Mouse (Mus musculus) induced T-regulatory cell, adult 2 months (primary cell): ENCODE results near the gene Tgfbrap1.
"Not testable (repeated sequence)": the region's sequence is repeated elsewhere in the genome, so short reads cannot be mapped to it uniquely, and the experiment has no call there.

Experiments
- DNase-seq: peaks from one replicate; pipeline ENCODE4 v3.0.0-alpha.2; 2012; ENCODE audit warnings: low read depth

Tgfbrap1 gene

DNA sequence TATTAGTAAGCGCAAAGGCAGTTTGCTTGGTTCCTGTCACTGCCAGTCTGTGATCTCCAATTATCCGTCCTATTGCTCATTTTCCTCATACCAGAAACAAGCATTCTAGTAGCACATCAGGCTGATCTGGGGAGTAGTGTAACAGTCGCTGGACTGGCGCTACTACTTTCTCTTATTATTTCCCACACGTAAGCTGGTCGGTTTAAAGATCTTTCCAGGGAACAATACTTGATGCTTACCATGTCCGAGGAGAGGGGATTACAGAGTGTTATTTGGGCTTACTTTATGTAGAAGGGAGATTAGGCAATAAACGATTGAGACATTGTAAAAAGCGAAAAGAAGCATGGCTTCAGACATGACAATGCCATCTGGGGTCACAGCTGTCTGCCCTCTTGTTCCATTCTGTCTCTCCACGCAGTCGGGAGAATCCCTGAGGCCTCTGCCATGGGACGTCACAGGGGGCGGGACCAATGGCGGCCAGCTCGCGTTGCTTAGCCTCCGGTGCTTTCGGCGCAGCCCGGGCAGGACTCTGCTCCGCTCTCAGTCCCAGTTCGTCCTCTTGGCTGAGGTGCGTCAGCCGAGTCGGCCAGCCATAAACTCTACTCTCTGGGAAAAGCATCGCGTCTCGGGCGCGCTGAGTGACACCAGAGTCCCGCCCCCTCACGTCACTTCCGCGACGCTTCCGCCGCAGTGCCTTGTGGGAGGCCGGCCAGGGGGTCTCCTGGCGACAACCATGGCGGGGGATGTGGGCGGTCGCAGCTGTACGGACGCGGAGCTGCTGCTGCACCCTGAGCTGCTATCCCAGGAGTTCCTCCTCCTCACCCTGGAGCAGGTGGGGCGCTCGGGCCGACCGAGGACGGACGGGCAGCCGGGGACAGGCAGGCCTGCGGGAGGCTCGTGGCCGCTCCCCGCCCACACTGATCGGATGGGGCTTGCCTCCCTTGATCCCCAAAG, at the start of gene Tgfbrap1, which contains the start of gene AI597479:
TSS of gene Tgfbrap1 (minus strand) at position 607 of the 954 bp plus-strand sequence.
TSS of gene AI597479 (plus strand) at position 680 of the 954 bp plus-strand sequence.
- peak; percentile 97 for DNase-seq

DNA sequence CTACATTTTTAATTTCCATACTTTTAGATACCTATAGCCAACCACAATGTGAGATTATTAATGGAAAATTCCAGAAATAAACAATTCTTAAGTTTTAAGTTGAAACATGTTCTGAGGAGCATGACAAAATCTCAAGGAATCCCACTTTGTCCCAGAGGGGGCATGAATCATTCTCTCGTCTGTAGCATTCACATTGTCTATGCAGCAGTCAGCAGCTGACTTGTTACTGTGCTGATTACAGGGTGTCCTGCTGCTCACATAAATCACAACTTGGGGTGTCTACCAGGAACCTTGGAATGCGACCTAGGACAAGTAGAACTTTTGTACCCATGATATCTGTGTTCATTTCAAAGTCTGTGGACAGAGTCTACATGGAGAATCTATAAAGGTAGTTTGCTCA, 49.0 kb upstream of the Tgfbrap1 start:
- no peak for DNase-seq

DNA sequence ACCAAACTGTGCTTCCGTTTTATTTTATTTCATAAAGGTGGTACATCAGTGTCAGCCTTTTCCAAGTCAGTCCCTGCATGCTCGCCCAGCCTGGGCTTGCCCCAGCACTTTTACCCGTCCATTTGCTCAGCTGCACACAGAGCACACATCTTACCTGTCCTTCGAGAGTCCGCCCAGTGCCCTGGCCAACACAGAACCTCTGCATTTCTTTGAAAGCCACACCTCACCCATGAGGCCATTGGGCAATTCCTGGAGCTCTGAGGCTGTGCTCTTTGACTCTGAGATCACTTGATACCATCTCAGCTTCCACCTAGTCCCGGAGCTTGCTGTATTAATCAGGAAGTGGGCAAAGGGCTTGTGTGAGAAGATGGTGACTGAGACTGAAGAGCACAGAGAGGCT, 47.0 kb upstream of the Tgfbrap1 start:
- no peak for DNase-seq

DNA sequence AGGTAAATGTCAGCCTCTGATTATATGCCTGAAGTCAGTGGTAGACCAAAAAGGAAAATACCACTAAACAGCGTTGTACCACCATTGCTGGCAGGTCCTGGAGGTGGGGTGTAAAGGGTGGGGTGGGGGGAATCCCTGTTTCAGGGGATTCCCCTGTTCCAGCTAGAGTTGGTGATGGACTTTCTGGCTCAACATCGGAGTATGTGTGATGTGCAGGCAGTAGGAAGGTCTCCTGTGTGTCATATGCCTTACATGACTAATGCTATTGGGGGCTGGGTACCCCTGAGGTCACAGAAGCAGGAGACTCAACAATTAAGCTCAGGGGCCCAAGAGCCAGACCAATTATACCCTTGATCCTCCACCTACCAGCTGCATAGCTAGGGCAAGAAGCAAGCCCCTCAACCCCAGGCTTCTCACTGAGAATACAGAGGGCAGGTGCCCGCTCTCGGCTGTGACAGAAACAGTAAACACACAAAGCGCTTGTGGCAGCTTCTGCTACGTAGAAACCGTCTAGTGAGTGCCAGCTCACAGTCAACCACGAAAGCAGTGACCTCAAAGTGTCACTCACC, 46.0 kb upstream of the Tgfbrap1 start:
- peak; percentile 40 for DNase-seq

DNA sequence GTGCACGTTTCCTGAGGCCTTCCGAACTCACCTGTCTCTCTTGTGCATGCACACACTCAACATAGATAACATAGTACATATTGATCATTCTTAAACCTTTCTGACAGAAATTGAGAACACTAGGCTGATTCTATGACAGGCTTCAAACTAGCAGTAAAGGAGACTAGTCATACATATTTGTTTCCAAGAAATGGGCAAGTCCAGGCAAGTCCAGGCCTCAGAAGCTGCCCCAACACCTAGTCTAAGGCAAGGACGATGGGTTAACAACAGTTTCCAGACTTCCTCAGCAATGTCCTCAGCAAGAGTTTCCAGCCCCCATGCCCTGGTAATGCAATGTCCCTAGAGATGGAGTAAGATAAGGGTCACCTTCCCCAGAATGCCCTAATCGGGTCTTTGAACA, 45.4 kb upstream of the Tgfbrap1 start:
- no peak for DNase-seq

DNA sequence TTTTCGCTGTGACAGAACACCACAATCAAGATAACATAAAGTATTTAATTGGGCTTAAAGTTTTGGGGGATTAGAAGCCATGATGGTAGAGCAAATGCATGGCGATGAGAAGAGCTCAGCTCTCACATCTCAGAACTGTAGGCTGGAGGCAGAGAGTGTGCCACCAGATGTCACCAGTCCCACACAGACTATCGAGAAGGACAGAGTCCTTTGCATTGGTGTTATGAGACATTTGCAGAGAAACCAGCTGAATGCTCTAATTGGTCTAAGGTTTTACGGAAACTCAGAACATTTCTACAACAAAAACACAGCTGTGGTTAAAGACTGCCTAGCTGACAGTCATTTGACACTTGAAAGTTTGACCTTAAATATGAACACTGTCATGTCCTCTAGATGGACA, 44.8 kb upstream of the Tgfbrap1 start:
- peak; percentile 40 for DNase-seq

DNA sequence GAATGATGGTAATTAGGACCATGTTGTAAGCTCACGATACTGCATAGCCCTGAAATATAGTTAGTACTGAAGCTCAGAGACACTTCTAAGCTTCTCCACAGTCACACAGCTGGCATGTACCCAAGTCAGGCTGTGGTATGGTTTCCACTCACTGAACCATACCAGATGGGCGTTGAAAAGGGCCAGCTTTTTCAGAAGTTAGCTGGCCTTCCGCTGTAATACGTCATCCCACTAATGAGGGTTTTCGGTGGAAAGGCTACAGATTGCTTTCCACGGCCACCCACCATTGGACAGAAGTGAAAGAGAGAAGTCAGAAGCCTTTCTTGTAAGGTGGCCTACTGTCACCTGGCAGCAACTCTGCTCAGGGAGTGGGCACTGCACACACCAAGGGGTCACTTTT, 44.4 kb upstream of the Tgfbrap1 start:
- no peak for DNase-seq

DNA sequence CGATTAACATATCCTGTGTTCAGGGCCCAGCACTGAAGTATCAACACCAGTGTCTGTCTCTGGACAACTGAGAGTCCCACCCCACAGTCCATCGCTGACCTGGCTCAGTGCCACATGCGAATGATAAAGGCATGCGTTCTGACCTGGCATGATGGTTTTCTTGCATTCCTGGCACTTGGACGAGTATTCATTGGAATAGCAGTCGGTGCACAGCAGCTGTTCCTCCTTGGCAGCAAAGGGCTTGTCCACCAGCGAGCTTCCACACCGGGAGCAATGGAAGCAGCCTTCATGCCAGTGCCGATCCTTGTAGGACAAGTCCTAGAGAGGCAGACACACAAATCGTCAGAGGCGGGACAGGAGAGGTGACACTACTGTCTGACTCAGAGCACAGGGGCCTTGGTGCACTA, 43.1 kb upstream of the Tgfbrap1 start:
- no peak for DNase-seq

DNA sequence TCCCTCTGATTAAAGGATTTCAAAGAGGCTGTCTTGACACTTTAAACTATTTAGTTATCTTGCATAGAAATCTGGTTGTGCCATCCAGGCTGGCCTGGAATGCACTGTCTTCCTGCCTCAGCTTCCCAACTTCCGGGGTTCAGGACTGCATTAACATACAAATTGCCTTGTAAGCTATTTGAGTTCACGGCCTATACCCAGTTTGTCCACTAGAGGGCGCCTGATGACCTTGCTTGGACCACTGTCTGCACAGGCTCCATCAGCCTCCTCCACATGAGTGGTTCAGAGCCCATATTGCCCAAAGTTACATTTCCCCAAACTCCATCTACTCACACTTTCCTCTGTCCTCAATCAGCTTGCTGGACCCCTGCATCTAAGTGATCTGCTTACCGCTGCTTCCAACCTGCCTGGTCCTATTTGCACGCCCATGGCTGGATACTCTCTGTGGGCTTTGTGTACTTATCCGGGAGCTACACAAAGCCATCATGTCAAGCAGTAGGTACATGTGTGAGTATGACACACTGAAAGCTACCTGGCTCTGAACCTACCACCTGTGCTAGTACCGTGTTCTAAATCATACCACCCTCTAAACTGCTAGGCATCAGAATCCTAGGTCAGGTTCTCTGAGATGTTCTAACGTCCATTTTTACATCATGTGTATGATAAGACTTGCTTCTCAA, 41.3 kb upstream of the Tgfbrap1 start:
- DNase-seq, result peak; percentile 92

DNA sequence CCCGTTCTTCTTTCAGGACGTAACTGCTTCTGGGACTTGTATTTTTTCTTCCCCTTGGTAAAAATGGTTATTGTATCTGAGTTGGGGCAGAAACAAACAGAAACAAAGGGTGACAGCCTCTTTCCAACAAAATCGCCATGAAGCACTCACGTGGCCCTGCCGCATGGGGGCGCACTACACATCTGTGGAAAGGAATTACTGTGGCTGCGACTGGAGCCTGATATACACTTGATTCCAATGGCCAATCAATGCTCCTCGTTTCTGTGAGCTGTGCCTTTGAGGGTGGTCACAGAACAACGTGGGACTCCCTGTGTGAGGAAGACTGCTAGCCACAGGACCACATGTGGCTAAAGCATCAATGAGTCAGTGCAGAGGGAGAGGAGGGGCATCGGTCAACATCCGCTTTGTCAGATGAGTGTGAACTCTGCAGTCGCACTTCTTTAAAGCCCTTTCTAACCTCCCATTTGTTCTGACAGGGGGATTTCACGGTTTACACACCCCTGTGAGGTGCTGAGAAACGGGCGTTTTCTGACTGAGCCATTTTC, 39.9 kb upstream of the Tgfbrap1 start:
- peak; percentile 24 for DNase-seq

DNA sequence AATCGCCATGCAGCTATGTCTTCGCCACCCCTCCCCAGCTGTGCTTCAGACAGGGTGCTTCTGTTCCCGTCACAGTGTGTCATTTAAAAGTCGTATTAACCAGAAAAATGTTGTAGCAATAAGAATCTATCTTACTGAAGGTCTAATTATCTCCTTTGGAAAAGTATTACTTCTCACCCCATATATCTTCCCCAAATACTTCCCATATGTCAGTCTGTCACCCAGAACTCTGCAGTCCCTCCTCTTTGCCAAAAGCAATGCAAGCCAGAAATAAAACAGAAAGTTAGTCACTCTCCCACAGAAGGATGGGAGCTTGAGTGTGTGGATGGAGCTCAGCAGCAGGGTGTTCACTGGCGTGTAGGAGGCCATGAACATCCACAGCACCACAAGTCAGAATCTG, 38.9 kb upstream of the Tgfbrap1 start:
- no peak for DNase-seq

DNA sequence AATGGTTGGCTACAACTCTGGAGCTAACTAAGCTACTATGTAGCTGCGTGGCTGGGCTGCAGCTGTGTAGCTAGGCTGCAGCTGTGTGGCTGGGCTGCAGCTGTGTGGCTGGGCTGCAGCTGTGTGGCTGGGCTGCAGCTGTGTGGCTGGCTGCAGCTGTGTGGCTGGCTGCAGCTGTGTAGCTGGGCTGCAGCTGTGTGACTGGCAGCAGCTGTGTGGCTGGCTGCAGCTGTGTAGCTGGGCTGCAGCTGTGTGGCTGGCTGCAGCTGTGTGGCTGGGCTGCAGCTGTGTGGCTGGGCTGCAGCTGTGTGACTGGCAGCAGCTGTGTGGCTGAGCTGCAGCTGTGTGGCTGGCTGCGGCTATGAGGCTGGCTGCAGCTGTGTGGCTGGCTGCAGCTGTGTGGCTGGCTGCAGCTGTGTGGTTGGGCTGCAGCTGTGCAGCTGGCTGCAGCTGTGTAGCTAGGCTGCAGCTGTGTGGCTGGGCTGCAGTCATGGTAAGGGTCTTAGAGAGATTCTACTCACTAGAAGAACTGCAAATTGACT, 38.1 kb upstream of the Tgfbrap1 start:
- DNase-seq, result not testable (repeated sequence)

DNA sequence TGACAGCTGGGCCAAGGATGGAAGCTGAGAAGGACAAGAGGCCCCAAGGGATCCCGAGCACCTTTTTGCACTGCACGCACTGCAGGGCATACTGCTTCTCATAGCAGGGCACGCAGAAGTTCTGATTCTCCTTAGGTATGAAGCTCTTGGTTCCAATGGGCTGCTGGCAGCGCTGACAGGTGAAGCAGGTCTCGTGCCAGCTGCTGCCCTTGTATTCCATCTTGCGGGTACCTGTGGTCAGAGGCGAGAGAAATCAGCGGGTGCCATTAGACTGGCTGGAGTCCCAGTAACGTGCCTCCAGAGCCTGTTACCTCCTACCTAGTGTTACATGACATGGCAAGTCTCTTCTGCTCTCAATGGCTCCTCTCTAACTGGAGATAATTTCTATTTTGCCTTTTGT, 33.2 kb upstream of the Tgfbrap1 start:
- no peak for DNase-seq

DNA sequence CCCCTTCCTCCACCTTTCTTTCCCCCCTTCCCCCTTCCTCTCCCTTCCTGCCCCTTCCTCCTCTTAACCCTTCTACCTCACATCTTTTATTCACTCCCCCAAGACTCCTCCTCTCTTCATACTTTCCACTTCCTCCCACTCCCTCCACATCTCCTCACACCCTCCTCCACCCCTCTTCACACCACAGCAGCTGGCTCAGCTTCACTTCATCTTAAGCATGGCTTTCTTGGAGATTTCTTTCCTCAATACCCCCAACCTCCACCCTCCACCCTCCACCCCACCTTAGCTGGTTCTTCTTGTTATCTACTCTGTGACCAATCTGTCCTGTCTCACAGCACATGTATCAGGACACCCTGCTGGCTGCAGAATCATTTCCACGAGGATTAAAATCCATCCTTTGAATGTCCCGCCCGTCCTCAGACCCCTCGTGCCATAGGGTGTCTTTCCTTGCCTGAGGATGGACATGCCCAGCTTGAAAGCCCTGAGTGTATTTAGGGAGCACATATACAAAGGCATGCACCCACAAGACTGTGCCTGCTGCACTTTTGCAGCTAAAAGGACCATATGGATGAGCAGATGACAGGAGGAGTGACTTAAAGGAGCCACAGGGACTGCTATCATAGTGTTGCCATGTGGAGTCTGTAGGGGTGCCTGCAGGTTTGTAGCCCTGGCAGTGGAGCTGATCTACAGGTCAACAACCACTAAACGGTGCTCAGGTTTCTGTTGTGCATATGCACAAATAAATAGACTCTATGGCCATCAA, 32.0 kb upstream of the Tgfbrap1 start:
- DNase-seq, result no peak

DNA sequence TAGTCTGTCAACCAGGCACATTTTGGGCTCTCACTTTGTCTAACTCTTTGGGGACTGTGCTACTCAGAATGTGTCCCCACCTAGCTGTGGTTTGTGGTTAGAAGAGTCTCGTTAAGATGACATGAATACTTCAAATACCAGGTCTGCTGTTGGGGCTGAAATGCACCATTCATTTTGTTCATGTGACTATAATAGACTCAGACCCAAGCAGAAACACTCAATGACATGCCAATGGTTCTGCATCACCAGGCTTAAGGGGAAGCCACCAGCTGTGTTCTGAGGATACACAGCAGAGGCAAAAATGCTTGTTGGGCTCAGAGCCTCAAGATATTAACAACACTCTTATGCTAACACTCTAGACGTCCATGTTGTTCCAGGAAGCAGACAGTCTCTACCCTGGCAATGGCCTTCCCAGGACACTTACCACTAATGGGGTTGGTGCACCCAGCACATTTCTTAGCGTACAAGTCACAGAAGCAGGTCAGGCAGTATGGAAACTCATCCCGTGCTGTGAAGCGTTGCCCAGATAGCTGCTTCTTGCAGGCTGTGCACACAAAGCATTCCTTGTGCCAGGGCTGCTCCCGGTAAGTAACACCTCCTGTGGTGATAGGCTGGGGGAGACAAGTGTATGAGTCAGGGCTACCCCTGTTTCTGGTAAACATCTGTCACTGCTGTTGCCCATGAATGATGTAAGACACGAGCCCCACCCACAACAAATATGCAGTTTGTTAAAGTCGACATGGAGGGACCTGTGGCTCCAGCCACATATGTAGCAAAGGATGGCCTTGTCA, 29.6 kb upstream of the Tgfbrap1 start:
- no peak for DNase-seq

DNA sequence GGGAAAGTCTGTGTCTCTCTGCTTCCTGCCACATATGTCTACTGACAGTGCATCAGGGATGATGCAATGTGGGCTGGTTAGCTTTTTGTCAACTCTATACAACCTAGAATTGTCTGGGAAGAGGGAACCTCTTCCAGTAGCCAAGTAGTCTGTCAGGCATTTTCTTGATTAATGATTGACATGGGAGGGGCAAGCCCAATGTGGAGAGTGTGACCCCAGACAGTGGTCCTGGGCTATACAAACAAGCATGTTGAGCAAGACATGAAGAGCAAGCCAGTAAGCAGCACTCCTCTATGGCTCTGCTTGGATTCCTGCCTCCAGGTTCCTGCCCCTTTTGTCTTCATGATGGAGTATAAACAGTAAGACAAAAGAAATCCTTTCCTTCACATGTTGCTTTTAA, 28.8 kb upstream of the Tgfbrap1 start:
- no peak for DNase-seq

DNA sequence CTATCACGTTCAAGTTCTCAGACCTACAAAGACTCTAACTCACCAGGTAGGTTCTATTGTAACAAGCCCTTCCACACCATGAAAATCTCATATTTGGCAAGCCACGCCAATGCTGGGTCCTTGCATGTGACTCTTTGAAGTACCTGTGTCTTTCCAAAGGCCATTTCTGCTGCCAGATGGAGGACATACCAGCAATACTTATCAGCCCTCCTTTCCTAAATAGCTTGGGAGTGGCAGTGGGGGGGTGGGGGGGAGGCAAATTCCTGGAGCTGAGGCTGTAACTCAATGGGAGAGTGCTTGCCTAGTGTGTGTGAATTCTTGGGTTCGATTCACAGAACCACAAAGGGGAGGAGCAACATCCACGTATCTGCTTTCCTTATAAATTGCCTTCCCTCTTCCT, 26.3 kb upstream of the Tgfbrap1 start:
- no peak for DNase-seq

DNA sequence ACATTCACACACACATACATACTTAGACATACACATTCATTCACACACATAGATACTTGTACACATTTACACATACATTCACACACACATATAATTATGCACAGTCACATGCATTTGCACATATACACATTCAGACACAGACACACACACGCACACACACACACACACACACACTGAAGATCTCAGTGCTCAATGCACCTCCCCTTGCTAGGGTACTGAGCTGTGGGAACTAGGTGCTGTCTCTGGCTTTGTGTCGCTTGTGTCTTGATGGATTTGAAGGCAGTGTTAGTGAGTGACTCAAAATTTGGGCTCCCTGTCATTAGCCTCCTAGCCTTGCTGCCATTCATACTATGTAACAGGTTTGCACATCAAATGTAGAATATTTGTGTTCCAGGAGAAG, 24.2 kb upstream of the Tgfbrap1 start:
- DNase-seq, result no peak

DNA sequence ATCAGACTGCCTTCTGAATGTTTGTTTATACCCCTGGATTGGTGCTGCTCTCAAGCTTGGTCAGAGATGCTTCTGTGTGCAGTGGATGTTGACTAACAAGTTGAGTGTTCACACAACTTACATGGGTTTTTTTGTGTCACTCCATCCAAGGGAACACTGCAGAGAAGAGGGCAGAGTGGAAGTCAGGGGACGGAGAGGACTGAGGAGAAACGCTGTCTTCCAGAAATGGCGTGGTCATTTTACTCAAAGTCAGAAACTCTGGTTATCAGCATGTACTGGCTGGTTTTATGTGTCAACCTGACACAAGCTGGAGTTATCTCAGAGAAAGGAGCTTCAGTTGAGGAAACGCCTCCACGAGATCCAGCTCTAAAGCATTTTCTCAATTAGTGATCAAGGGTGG, 22.5 kb upstream of the Tgfbrap1 start:
- no peak for DNase-seq

DNA sequence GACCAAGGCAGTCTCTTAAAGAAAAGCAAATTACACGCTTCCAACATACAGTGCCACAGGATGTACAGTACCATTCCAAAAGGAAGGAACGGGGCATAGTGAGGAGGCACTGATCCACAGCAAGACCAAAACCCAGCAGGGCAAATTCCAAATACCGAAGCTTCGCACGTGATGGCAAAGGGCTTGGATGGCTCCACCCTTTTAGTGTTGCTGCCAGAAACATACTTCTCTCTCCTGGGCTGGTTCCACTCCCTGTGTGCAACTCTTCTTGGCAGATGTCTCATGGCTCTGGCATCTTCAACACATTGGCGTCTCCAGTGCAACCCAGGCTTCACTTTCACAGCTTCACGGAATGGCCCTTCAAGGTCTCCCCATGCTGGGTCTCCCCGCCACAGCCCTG, 19.0 kb upstream of the Tgfbrap1 start:
- no peak for DNase-seq

DNA sequence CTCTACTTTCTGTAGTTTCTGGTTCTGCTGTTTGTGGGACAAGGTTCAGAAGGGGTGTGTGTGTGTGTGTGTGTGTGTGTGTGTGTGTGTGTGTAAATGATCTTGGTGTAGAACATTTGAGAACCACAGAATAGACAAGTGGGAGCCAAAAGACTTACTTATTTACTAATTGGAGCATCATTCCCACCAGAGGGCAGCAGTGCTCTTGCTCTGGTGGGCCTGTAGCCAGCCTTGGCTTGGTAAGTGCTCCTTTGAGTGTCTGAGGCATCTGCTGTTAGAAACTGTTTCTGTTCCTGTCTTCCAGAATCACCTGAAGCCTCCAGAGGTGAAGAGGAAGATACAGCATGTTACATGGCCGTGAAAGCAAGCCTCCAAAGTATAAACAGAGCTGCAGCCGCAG, 14.4 kb upstream of the Tgfbrap1 start:
- DNase-seq, result peak; percentile 58
